Mouse (Mus musculus) layer of hippocampus, adult 18-20 months (tissue): ENCODE measurements at regions not wholly inside any gene's neighbourhood (a gene's known extent, or its start where the extent isn't known, plus 50 kb on each side); places are given as distances from the start of the nearest gene placed in this dataset.

Experiments used
- DNase-seq, 2 experiments: peaks; one replicate each; pipeline ENCODE4 v3.0.0; 2022; ENCODE audit warnings: low spot score in 2 of 2

- DNase-seq = no peak
Observed at GRCm38 (mm10) chr6:31307899-31308298, 90.6 kb upstream of the Mkln1 start.

GRCm38 (mm10) chr6:31310660-31311059, 87.9 kb upstream of the Mkln1 start:
- DNase-seq = no peak

- DNase-seq = no peak
Observed at GRCm38 (mm10) chr6:31313869-31314470, 84.6 kb upstream of the Mkln1 start.

- DNase-seq = no peak
Observed at GRCm38 (mm10) chr6:31317741-31318225, 80.8 kb upstream of the Mkln1 start.

- no peak for DNase-seq
Observed at GRCm38 (mm10) chr6:31318506-31318905, 80.0 kb upstream of the Mkln1 start.

GRCm38 (mm10) chr6:31319431-31319830, 79.1 kb upstream of the Mkln1 start:
- DNase-seq = no peak

GRCm38 (mm10) chr6:31320141-31320830, 78.2 kb upstream of the Mkln1 start:
- DNase-seq = no peak

GRCm38 (mm10) chr6:31321066-31321846, 77.3 kb upstream of the Mkln1 start:
- no peak for DNase-seq

- DNase-seq = no peak
Observed at GRCm38 (mm10) chr6:31321902-31322301, 76.6 kb upstream of the Mkln1 start.

GRCm38 (mm10) chr6:31323228-31324190, 75.0 kb upstream of the Mkln1 start:
- DNase-seq = no peak

GRCm38 (mm10) chr6:31324717-31325116, 73.8 kb upstream of the Mkln1 start:
- peak; percentile 35 to 64 for DNase-seq

GRCm38 (mm10) chr6:31325621-31326020, 72.9 kb upstream of the Mkln1 start:
- DNase-seq = no peak

GRCm38 (mm10) chr6:31330327-31330726, 68.2 kb upstream of the Mkln1 start:
- DNase-seq = peak in 1 of 2 experiments; percentile 29

GRCm38 (mm10) chr6:31330868-31331267, 67.7 kb upstream of the Mkln1 start:
- DNase-seq = peak in 1 of 2 experiments; percentile 47

- peak in 1 of 2 experiments; percentile 39 for DNase-seq
Observed at GRCm38 (mm10) chr6:31332254-31332653, 66.3 kb upstream of the Mkln1 start.

GRCm38 (mm10) chr6:31332714-31333113, 65.8 kb upstream of the Mkln1 start:
- no peak for DNase-seq

GRCm38 (mm10) chr6:31333228-31333922, 65.2 kb upstream of the Mkln1 start:
- DNase-seq = no peak

- no peak for DNase-seq
Observed at GRCm38 (mm10) chr6:31334086-31334485, 64.4 kb upstream of the Mkln1 start.

- peak in 1 of 2 experiments; percentile 59 for DNase-seq
Observed at GRCm38 (mm10) chr6:31339122-31339947, 59.2 kb upstream of the Mkln1 start.
